Mouse (Mus musculus) embryonic facial prominence, embryonic 11.5 days (tissue): ENCODE data around the gene Nol12. TPM values are rescaled to one million over a fixed set of nuclear protein-coding genes. Genes with fewer than 3 reads are reported as not detected.
A peak's percentile ranks its signal among the peaks of the same experiment; 100 is the strongest.

ENCODE experiments used
- ATAC-seq: fragments of 200-750 bp; cut with Nextera tagmentation; replicated peaks from 2 replicates; pipeline ENCODE4 v1.8.0; 2017; ENCODE audit warnings: low read depth; ENCODE audit not compliant: insufficient number of reproducible peaks, low FRiP score, low TSS enrichment
- DNase-seq: peaks from one replicate; pipeline ENCODE4 v3.0.0-alpha.2; 2015; ENCODE audit warnings: low spot score
- H3K27ac ChIP-seq: fragments of 300-500 bp; sonication (generic); replicated peaks from 2 replicates; pipeline ENCODE4 v1.5.1; 2014; ENCODE audit warnings: mild to moderate bottlenecking, low read depth, low read length, control low read depth
- H3K27me3 ChIP-seq: fragments of 300-500 bp; sonication (generic); 2 replicates; pipeline ENCODE4 v1.6.1; 2014; ENCODE audit warnings: mild to moderate bottlenecking, low read length, moderate library complexity, mixed read lengths; ENCODE audit not compliant: control insufficient read depth, insufficient read depth
- H3K36me3 ChIP-seq: fragments of 300-500 bp; sonication (generic); replicated peaks from 2 replicates; pipeline ENCODE4 v1.6.1; 2014; ENCODE audit warnings: low read depth, mild to moderate bottlenecking, low read length, moderate library complexity, mixed read lengths; ENCODE audit not compliant: control insufficient read depth, insufficient read depth
- H3K4me1 ChIP-seq: fragments of 300-500 bp; sonication (generic); 2 replicates; pipeline ENCODE4 v1.6.1; 2014; ENCODE audit warnings: low read length, mixed read lengths; ENCODE audit not compliant: control insufficient read depth, insufficient read depth
- H3K4me2 ChIP-seq: fragments of 300-500 bp; sonication (generic); 2 replicates; pipeline ENCODE4 v1.6.1; 2014; ENCODE audit warnings: low read depth, mild to moderate bottlenecking, control low read depth, low read length, moderate library complexity
- H3K4me3 ChIP-seq: fragments of 300-500 bp; sonication (generic); 2 replicates; pipeline ENCODE4 v1.5.1; 2014; ENCODE audit warnings: low read depth, low read length, control low read depth
- H3K9ac ChIP-seq: fragments of 300-500 bp; sonication (generic); replicated peaks from 2 replicates; pipeline ENCODE4 v1.6.1; 2014; ENCODE audit warnings: mild to moderate bottlenecking, control low read depth, low read length
- H3K9me3 ChIP-seq: fragments of 300-500 bp; sonication (generic); replicated peaks from 2 replicates; pipeline ENCODE4 v1.6.1; 2016; ENCODE audit warnings: mild to moderate bottlenecking, low read length, inconsistent platforms, mixed read lengths; ENCODE audit not compliant: control insufficient read depth
- WGBS: fragments of 180-500 bp; shearing (Covaris S2); extraction: QIAGEN DNeasy Blood & Tissue Kit; methylation state at CpG from one replicate; pipeline ENCODE4 v1.1.7; 2014; 5-methylcytosine and 5-hydroxymethylcytosine counted together
- polyA plus RNA-seq: library from polyadenylated mRNA; unstranded; fragments of >200 nt; fragmentation: Nextera tagmentation; extraction: Ambion mirVana; gene quantifications from 2 replicates; pipeline ENCODE4 v1.2.1, GENCODE M21; 2014

The Nol12 gene
- polyA plus RNA-seq, 1 experiment from 2014 or later: 56.7 TPM

GRCm38 (mm10) chr15:78942663-78943062, 7.9 kb downstream of the Nol12 start:
- DNase-seq (peak; percentile 86), ATAC-seq (peak; percentile 58)
- H3K4me2 ChIP-seq: peak overlapping the region; percentile 51
- peaks cover 11% of the 10 kb centered on the region for H3K36me3 ChIP-seq
- peak overlapping the region; percentile 52; the same call in 1 of the 2 replicates for H3K9ac ChIP-seq
- no peak overlapping the region for H3K27ac ChIP-seq
- no peaks in the 10 kb centered on the region for H3K27me3 ChIP-seq
- peak overlapping the region; percentile 19; the same call in 1 of the 2 replicates for H3K4me3 ChIP-seq
- 5% methylated on average over 9 of the region's 9 CpGs for WGBS
- H3K9me3 ChIP-seq: no peaks in the 10 kb centered on the region
- peaks cover 3% of the 10 kb centered on the region for H3K4me1 ChIP-seq

DNA sequence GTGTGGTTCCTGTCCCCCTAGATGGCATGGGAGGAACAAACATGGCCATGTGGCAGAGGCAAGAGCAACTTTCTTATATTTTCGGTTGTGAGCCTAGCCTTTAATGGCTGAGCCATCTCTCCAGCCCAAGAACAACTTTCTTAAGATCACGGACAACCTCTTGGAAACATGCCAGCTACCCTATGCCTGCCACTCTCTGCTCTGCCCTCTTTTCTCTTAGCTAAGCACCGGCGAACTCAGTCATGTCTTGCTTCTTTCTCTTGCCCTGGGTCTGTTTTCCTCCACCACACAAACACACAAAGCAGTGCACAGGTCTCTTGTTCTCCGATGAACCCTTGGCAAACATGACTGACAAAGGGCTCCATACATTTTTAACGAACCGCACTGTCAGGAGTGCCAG, 11.5 kb downstream of the Nol12 start:
- Histone ChIP-seq H3K4me1 (peaks cover 3% of the 10 kb centered on the region), H3K27ac (no peak overlapping the region), H3K9ac (no peak overlapping the region), H3K9me3 (no peaks in the 10 kb centered on the region), H3K36me3 (no peaks in the 10 kb centered on the region), H3K4me3 (no peak overlapping the region), H3K27me3 (no peaks in the 10 kb centered on the region), H3K4me2 (no peak overlapping the region)
- no peak for ATAC-seq
- no peak for DNase-seq
- 82% methylated on average over 7 of the region's 7 CpGs for WGBS

- no peaks in the 10 kb centered on the region for H3K27me3 ChIP-seq
- H3K4me1 ChIP-seq: no peaks in the 10 kb centered on the region; the same call in none of the 2 replicates
- peak within 1 kb of the TSS; percentile 66 for H3K9ac ChIP-seq
- WGBS: under 1% methylated on average over 24 of the region's 24 CpGs
- peak within 1 kb of the TSS; percentile 42 for H3K4me2 ChIP-seq
- H3K9me3 ChIP-seq: no peaks in the 10 kb centered on the region
- DNase-seq (peak; percentile 98), ATAC-seq (peak; percentile 96)
- no peaks in the 10 kb centered on the region; the same call in 1 of the 2 replicates for H3K36me3 ChIP-seq
- peak within 1 kb of the TSS; percentile 52 for H3K4me3 ChIP-seq
- H3K27ac ChIP-seq: no peak within 1 kb of the TSS
These were observed 12.9 kb downstream of the Nol12 start, which contains the start of gene Triobp for GRCm38 (mm10) chr15:78947657-78948056. Triobp (plus strand) TSS chr15:78947724.

DNA sequence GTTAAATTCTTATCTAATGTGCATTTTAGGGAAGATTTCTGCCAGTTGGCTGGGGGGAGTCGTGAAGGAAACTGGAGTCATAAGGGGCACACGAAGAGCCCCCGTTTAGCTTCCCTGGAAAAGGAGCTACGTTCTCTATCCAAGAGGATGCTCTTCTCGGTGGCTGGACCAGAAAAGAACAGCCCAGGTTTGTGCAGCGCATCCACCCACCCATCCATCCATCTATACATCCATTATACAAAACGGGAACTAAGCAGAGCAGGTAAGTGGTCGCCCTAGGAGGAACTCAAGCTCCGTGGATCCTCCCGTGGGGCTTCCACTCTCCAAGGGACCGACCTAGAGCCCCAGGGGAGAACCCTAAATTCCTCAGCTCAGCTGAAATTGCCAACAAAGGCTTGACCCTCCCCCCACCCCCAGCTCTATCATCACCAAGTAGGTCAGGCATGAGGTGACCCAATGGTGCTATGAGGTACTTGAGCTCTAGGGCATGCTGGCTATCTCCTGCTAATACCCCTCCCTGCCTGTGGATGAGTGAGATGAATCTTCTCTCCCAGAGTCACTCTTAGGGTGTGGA, 13.5 kb downstream of the Nol12 start:
- WGBS: 6% methylated on average over 11 of the region's 11 CpGs

GRCm38 (mm10) chr15:78948883-78949282, 14.2 kb downstream of the Nol12 start:
- ATAC-seq: no peak
- H3K4me3 ChIP-seq: no peak overlapping the region

More for the DNA sequence above, 13.5 kb downstream of the Nol12 start:
- DNase-seq (no peak), ATAC-seq (no peak)
- Histone ChIP-seq H3K9me3 (no peaks in the 10 kb centered on the region), H3K27ac (no peak overlapping the region), H3K27me3 (no peaks in the 10 kb centered on the region), H3K9ac (peak overlapping the region; percentile 66), H3K4me3 (peak overlapping the region; percentile 52), H3K36me3 (no peaks in the 10 kb centered on the region; the same call in 1 of the 2 replicates), H3K4me2 (peak overlapping the region; percentile 42), H3K4me1 (no peaks in the 10 kb centered on the region; the same call in 1 of the 2 replicates)

GRCm38 (mm10) chr15:78955663-78956062, 20.9 kb downstream of the Nol12 start:
- H3K4me1 ChIP-seq: 0 out of 2 replicates have a peak, but pooled peaks cover 2% of the 10 kb centered on the region
- no peak for ATAC-seq
- H3K4me3 ChIP-seq: no peak overlapping the region
- peaks cover 6% of the 10 kb centered on the region; the same call in 1 of the 2 replicates for H3K36me3 ChIP-seq
- WGBS: 86% methylated on average over 3 of the region's 3 CpGs
- no peak overlapping the region for H3K27ac ChIP-seq
- no peak overlapping the region for H3K4me2 ChIP-seq
- no peak for DNase-seq
- no peak overlapping the region for H3K9ac ChIP-seq
- H3K9me3 ChIP-seq: no peaks in the 10 kb centered on the region
- no peaks in the 10 kb centered on the region for H3K27me3 ChIP-seq

More at GRCm38 (mm10) chr15:78948883-78949282, 14.2 kb downstream of the Nol12 start:
- Histone ChIP-seq H3K36me3 (no peaks in the 10 kb centered on the region; the same call in 1 of the 2 replicates), H3K9me3 (no peaks in the 10 kb centered on the region), H3K27me3 (no peaks in the 10 kb centered on the region), H3K4me2 (no peak overlapping the region; the same call in 1 of the 2 replicates), H3K4me1 (no peaks in the 10 kb centered on the region; the same call in 1 of the 2 replicates), H3K27ac (no peak overlapping the region), H3K9ac (no peak overlapping the region; the same call in 1 of the 2 replicates)
- WGBS: 98% methylated on average over 3 of the region's 3 CpGs
- no peak for DNase-seq

- Histone ChIP-seq H3K4me3 (no peak overlapping the region), H3K4me1 (0 out of 2 replicates have a peak, but pooled peaks cover 2% of the 10 kb centered on the region), H3K27me3 (no peaks in the 10 kb centered on the region), H3K36me3 (peaks cover 6% of the 10 kb centered on the region; the same call in 1 of the 2 replicates), H3K9me3 (no peaks in the 10 kb centered on the region), H3K27ac (no peak overlapping the region), H3K9ac (no peak overlapping the region), H3K4me2 (no peak overlapping the region)
- WGBS: 79% methylated on average over 4 of the region's 4 CpGs
- ATAC-seq: no peak
- DNase-seq: peak; percentile 39
These were observed 21.6 kb downstream of the Nol12 start for GRCm38 (mm10) chr15:78956351-78956750.

DNA sequence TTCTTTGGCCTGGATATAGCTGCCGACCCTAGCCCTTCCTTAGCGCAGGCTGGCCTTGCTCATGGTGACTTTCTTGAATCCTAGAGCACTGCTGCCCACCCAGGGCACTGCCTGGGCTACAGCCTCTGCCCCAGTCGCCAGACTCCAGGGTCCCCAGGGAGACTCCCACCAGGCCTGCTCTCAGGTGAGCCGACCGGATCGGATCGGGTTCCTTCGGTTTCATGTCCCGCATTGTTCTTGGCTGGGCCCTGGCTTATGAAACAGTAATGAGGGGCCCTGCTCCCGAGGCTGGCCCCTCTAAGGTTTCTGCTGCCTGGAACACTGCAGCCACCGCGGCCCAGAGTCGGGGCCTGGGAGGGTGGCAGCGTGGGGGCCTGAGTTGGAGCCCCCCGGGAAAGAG, 22.3 kb downstream of the Nol12 start:
- 63% methylated on average over 15 of the region's 15 CpGs for WGBS
- Histone ChIP-seq H3K36me3 (peaks cover 6% of the 10 kb centered on the region; the same call in 1 of the 2 replicates), H3K4me3 (no peak overlapping the region), H3K27ac (peak overlapping the region; percentile 47; the same call in 1 of the 2 replicates), H3K9ac (peak overlapping the region; percentile 28; the same call in 1 of the 2 replicates), H3K27me3 (no peaks in the 10 kb centered on the region), H3K4me2 (no peak overlapping the region; the same call in 1 of the 2 replicates), H3K9me3 (no peaks in the 10 kb centered on the region), H3K4me1 (0 out of 2 replicates have a peak, but pooled peaks cover 2% of the 10 kb centered on the region)
- DNase-seq (no peak), ATAC-seq (0 out of 2 replicates have a peak, but pooled peaks have one; percentile 15)
